Mouse (Mus musculus) layer of hippocampus, postnatal 36 days (tissue): ENCODE measurements around the gene Rbfox3. TPM values are rescaled to one million over a fixed set of nuclear protein-coding genes. Genes with fewer than 3 reads are reported as not detected.

Source experiments
- DNase-seq, 2 experiments: peaks; one replicate each; pipeline ENCODE4 v3.0.0; 2022
- microRNA-seq, 2 experiments: library from miRNA; unstranded; fragments of <30 nt; microRNA quantifications; one replicate each; pipeline ENCODE4 v1.2.0; 2021
- total RNA-seq, 2 experiments: library from RNA; stranded (reverse); gene quantifications; 2 replicates each; pipeline ENCODE4 v1.2.3; 2021

Gene Rbfox3
- total RNA-seq, 2 experiments from 2014 or later = 266 to 269 TPM

DNA sequence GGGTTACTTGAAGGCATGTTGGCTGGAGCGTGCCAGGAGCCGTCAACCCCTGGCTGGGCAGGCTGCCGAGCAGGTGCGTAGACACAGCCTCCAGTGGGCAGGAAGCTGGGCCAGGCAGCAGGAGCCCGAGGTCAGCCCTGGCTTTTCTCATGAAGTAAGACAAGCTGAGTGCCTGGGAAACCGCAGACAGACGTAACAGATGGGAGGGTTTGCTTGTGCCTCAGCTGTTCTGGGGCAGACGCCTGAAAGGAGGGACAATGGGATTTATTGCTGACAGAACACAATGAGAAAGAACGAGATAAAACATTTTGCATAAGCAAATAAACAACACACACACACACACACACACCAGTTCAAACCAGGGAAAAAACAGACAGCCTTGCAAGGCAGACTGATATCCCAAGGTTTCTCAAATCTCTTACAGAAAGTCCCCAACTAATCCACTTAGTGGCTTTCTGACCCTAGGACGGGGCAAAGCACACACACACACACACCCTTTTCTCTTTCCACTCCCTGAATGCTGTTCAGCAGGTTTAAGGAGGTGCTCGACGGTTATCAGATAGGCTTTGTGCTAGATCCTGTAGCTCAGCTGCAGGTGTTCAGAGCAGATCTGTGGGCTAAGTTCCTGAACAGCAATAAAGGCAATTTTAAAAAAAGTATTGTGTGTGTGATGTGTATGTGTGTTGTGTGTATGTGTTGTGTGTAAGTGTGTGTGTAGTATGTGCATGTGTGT, 441.0 kb downstream of the Rbfox3 start:
- DNase-seq = no peak

DNA sequence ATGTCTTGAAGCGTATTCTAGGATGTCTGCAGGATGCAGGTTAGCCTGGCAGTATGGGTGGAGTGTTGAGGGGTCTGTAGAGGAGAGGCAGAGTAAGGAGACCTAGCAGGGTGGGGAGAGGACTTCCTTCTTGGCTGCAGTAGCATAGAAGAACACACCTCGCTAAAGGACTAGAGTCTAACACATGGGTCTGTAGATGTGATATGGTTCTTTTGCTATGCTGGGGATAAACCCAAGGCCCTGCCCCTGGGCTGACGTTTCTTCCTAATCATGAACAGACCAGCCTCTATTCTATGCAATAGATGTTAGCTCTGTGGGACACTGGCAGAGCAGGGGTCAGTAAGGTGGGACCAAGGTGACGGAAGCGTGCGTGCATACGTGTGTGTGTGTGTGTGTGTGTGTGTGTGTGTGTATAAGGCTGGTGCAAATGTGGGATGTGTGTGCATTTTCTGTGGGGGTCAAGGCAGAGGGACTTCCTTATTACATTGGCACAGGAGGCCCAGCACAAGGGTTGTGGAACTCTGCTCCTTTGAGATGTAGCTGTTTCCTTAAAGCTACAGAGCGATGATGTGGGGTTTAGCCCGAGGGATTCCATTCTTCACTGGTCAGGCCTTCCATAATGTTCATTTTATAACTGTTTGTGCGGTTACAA, 441.8 kb downstream of the Rbfox3 start:
- no peak for DNase-seq

DNA sequence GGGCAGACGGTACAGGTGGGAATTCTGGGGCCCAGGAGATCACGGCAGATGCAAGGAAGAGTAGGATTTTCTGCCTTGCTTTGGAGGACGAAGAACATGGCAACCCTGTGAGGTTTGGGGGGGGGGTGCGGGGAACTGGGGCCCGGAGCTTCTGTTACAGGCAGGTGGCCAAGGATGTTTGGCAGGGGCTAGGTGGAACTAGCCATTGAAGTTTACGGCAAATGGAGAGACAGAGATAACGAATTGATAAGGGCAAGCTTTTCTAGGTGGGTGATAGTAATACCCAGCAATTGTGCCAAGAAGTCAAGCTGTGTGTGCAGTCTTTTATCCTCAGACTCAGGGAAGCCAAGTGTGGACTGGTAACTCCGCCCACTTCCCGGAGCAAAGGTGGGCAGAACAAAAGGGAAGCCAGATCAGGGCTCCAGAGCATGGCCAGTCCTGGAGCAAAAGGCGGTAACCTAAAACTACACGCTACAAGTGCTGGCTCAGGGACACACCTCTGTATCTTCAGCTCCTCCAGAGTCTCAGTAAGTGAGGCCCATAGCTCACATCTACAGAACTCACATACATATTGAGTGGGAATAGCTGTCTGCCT, 443.9 kb downstream of the Rbfox3 start:
- DNase-seq = no peak

- no peak for DNase-seq
Measured at GRCm38 (mm10) chr11:118460280-118460679, 451.1 kb downstream of the Rbfox3 start.

DNA sequence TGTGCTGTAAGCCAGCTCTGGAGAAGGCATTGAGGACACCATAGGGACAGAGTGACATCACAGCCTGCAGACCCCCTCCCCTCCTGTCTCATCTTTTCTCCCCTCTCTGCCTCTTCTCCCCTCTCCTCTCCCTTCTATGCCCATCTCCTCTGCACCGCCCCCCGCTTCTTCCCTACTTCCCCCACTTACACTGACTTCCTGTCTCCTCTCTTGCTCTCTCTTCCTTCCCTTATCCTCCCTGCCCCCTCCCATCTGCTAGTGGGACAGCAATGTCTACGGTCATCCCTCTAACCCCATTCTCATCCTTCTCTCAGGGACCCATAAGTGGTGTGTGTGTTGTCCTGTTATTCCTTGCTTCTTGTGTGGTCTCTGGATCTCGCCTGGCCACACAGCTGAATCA, 451.9 kb downstream of the Rbfox3 start:
- no peak for DNase-seq

- DNase-seq = no peak
Measured at GRCm38 (mm10) chr11:118459051-118459450, 452.3 kb downstream of the Rbfox3 start.

DNA sequence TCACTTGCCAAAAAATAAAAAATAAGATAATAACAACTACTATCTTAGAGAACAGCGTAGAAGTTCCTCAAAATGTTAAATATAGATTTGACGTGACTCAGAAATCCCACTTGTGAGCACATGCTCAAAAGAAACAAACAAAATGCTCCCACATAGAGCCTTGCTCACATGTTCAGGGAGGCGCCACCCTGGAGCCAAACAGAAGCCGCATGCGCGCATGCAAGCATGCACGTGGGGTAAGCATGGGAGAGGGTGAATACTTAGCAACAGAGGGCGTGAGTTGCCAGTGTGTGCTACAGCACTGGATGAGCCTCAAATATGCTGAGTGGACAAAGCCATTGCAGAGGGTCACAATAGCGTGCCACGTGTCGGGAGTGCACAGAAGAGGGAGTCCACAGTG, 454.5 kb downstream of the Rbfox3 start:
- DNase-seq = peak; percentile 38 to 58

- no peak for DNase-seq
Measured at GRCm38 (mm10) chr11:118455788-118456187, 455.6 kb downstream of the Rbfox3 start.

- DNase-seq = no peak
Measured at GRCm38 (mm10) chr11:118453886-118454671, 457.3 kb downstream of the Rbfox3 start.

DNA sequence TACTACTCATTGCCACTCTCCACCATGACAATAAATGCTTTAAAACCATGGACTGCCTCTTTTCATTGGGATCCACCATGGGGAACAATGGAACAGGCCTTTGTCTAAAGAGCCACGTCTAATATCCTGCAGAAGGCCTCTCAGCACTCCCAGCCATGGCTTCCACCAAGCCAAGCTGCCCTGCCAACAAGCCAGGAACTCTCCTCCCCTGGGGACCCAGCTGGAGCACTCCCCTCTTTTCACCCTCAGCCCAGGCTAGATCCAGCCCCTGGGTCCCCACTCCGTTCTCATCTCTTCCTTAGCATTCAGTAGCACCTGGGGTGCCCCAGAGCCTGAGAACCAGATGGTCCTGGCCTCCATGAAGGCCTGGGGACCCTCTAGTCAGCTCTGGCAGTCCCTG, 458.4 kb downstream of the Rbfox3 start:
- no peak for DNase-seq

- no peak for DNase-seq
Measured at GRCm38 (mm10) chr11:118451211-118451610, 460.2 kb downstream of the Rbfox3 start.

DNA sequence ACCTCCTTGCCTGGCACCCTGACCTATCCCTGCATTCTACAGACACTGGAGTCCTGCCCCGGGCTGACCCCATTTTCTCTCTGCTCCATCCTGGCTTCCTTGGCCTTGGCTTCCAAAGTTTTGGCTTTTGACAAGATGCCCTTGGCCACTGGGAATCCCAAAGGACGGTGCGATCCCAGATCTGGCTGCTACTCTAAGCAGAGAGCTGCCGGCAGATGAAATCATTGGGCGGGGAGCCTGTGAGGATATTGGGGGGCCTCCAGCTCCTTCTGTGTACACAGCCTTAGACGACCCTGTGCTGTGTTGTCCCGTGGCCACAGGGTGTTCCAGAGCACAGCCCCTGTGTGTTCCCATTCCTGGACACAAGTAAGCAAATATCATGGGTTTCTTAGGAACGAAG, 463.0 kb downstream of the Rbfox3 start:
- no peak for DNase-seq

DNA sequence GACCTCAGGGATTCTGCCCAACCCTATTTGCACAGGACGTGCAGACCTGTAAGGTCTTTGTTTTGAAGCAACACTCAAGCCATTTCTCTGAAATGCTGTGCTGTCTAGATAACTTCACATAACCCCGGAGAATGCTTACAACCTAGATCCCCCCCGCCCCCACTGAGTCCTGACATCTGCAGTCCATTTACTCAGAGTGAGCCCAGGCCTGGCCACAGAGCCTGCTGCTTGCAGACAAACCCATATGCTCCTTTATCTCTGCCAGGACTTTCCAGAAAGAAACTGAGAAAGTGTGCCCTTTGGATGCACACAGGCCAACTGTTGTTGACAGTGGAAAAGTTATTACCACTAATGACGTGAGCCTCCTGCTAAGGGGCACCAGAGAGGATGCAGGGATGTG, 464.1 kb downstream of the Rbfox3 start:
- no peak for DNase-seq

- DNase-seq = peak; percentile 68 to 74
Measured at GRCm38 (mm10) chr11:118445843-118446242, 465.6 kb downstream of the Rbfox3 start.

GRCm38 (mm10) chr11:118443201-118443970, 468.0 kb downstream of the Rbfox3 start:
- peak; percentile 55 to 56 for DNase-seq

DNA sequence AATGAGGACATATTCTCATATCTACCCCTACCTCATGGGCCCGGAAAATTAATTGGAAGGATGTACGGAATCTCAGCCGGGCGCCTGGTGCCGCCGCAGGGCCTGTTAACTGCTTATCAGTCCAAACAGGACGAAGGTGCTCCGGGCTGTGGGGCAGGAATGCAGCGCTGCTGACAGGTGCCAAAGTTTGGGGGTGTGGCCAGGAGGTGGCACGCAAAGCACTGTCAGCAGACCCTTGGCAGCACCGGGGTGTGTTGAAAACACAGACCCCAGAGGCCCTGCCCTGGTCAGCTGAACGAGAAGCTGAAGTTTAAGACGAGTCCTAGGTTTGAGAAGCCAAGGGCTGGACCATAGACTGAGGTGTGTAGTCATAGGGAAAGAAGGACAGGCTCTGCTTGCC, 468.7 kb downstream of the Rbfox3 start:
- no peak for DNase-seq

Small RNA genes within 50 kb of the gene (microRNA-seq; reads per million reads assigned to microRNA genes)
- 0 reads per million in 2 experiments for gene Gm25040

Other genes starting within 250 kb of the Rbfox3 start
- gene Enpp7, start 76.6 kb upstream of the Rbfox3 start, total RNA-seq = not detected
- gene Cbx2, start 111.4 kb upstream of the Rbfox3 start, total RNA-seq = 1 to 10 TPM; 4.0 to 4.4 TPM
- gene Cbx8, start 129.4 kb upstream of the Rbfox3 start, total RNA-seq = 10 to 100 TPM; 11.2 to 13.6 TPM
- 10 to 100 TPM; 57.3 to 59.4 TPM for gene Cbx4, start 174.6 kb upstream of the Rbfox3 start, total RNA-seq